In the genomic region with DNA sequence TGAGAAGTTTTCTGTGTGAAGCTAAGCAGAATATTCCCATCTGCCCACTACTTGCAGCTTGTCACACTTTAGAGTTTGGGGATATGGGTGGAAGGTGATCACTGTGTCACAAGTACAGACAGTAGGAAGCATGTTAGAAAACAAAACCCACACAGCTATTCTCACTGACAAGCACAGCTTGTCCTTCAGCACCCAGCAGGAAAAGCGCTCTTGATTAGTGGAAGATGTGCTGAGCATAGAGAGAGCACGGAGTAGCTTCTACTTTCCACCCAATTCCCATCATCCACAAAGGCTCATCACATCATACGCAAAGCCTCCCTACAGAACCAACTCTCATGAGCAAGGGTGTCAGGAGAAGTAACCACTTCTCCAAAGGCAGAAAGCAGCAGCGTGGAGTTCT, we compare ENCODE assay signal across 13 mouse cellular contexts. TPM values are rescaled to one million over a fixed set of nuclear protein-coding genes. Genes with fewer than 3 reads are reported as not detected.
DNase-seq lines count a peak whose midpoint lies in the region; ATAC-seq and TF ChIP-seq lines count a peak whose summit lies in the region.
"Had no signal": no experiment of that assay in that cellular context is flagged by ENCODE, and none has a peak within 500 bp of the region (broad histone marks: within the 10 kb centered on the region; RNA-seq: fewer than 3 reads in every experiment).

No protein-coding gene starts in this region.

- H3K27me3 ChIP-seq in intestine, embryonic 15.5 days (replicated peaks): peaks cover 22% of the 10 kb centered on the region
- H3K27me3 ChIP-seq in intestine, embryonic 16.5 days (replicated peaks; ENCODE audit: control insufficient read depth, insufficient read depth, low read length): peaks cover 19% of the 10 kb centered on the region
- peaks cover 7% of the 10 kb centered on the region for H3K27me3 ChIP-seq in embryonic facial prominence, embryonic 11.5 days (ENCODE audit: control insufficient read depth, insufficient read depth, low read length)
- no peaks in the 10 kb centered on the region for H3K27me3 ChIP-seq in forebrain, postnatal 0 days (ENCODE audit: insufficient read depth, low read length)
- no peaks in the 10 kb centered on the region for H3K27me3 ChIP-seq in midbrain, embryonic 15.5 days (replicated peaks)

- TF ChIP-seq CTCF in forebrain, postnatal 0 days (IDR thresholded peaks at IDR 0.05; ENCODE audit: low read depth): no peak

- no peak overlapping the region for H3K9ac ChIP-seq in intestine, embryonic 15.5 days
- H3K9ac ChIP-seq in intestine, embryonic 16.5 days (ENCODE audit: low read depth, low read length): no peak overlapping the region
- no peak overlapping the region for H3K9ac ChIP-seq in embryonic facial prominence, embryonic 11.5 days (replicated peaks; ENCODE audit: low read length)
- H3K9ac ChIP-seq in forebrain, postnatal 0 days: peak overlapping the region; percentile 87
- H3K9ac ChIP-seq in midbrain, embryonic 15.5 days: peak overlapping the region; percentile 93; the same call in 1 of the 2 replicates

- H3K9me3 ChIP-seq in intestine, embryonic 15.5 days: no peaks in the 10 kb centered on the region
- H3K9me3 ChIP-seq in intestine, embryonic 16.5 days (ENCODE audit: control insufficient read depth, low read length): no peaks in the 10 kb centered on the region
- H3K9me3 ChIP-seq in embryonic facial prominence, embryonic 11.5 days (replicated peaks; ENCODE audit: control insufficient read depth, low read length): no peaks in the 10 kb centered on the region
- no peaks in the 10 kb centered on the region for H3K9me3 ChIP-seq in forebrain, postnatal 0 days (ENCODE audit: low read length)
- no peaks in the 10 kb centered on the region for H3K9me3 ChIP-seq in midbrain, embryonic 15.5 days

- no peaks in the 10 kb centered on the region for H3K36me3 ChIP-seq in intestine, embryonic 15.5 days
- no peaks in the 10 kb centered on the region for H3K36me3 ChIP-seq in intestine, embryonic 16.5 days (ENCODE audit: control insufficient read depth, insufficient read depth, low read length)
- no peaks in the 10 kb centered on the region for H3K36me3 ChIP-seq in embryonic facial prominence, embryonic 11.5 days (replicated peaks; ENCODE audit: control insufficient read depth, insufficient read depth, low read depth, low read length)
- H3K36me3 ChIP-seq in forebrain, postnatal 0 days (ENCODE audit: insufficient read depth): no peaks in the 10 kb centered on the region
- no peaks in the 10 kb centered on the region for H3K36me3 ChIP-seq in midbrain, embryonic 15.5 days (replicated peaks)

- peaks cover 12% of the 10 kb centered on the region; the same call in 1 of the 2 replicates for H3K4me1 ChIP-seq in intestine, embryonic 15.5 days (replicated peaks)
- no peaks in the 10 kb centered on the region for H3K4me1 ChIP-seq in intestine, embryonic 16.5 days (ENCODE audit: control insufficient read depth, insufficient read depth, low read length)
- no peaks in the 10 kb centered on the region for H3K4me1 ChIP-seq in embryonic facial prominence, embryonic 11.5 days (ENCODE audit: control insufficient read depth, insufficient read depth, low read length)
- peaks cover 9% of the 10 kb centered on the region; the same call in 1 of the 2 replicates for H3K4me1 ChIP-seq in forebrain, postnatal 0 days (ENCODE audit: insufficient read depth)
- peaks cover 17% of the 10 kb centered on the region for H3K4me1 ChIP-seq in midbrain, embryonic 15.5 days

- H3K27ac ChIP-seq in intestine, embryonic 15.5 days: no peak overlapping the region
- no peak overlapping the region for H3K27ac ChIP-seq in intestine, embryonic 16.5 days (ENCODE audit: low read length)
- no peak overlapping the region for H3K27ac ChIP-seq in embryonic facial prominence, embryonic 11.5 days (replicated peaks; ENCODE audit: low read depth, low read length)
- H3K27ac ChIP-seq in forebrain, postnatal 0 days (ENCODE audit: low read depth, low read length): peak overlapping the region; percentile 92
- peak overlapping the region; percentile 95 for H3K27ac ChIP-seq in midbrain, embryonic 15.5 days

- peak overlapping the region; percentile 90 for H3K4me2 ChIP-seq in intestine, embryonic 15.5 days (replicated peaks)
- H3K4me2 ChIP-seq in intestine, embryonic 16.5 days (ENCODE audit: low read depth, low read length): no peak overlapping the region
- peak overlapping the region; percentile 95; the same call in 1 of the 2 replicates for H3K4me2 ChIP-seq in embryonic facial prominence, embryonic 11.5 days (ENCODE audit: low read depth, low read length)
- peak overlapping the region; percentile 71 for H3K4me2 ChIP-seq in forebrain, postnatal 0 days (ENCODE audit: low read depth)
- peak overlapping the region; percentile 60 for H3K4me2 ChIP-seq in midbrain, embryonic 15.5 days

- DNase-seq in embryonic facial prominence, embryonic 11.5 days (ENCODE audit: low spot score): no peak
- DNase-seq in forebrain, postnatal 0 days: peak; percentile 37
- no peak for DNase-seq in adrenal gland, postnatal 10 days
- DNase-seq in urinary bladder, postnatal 25 days (ENCODE audit: low spot score): no peak
- DNase-seq in urinary bladder, adult 18-20 months (ENCODE audit: low spot score in 2 of 2): no peak
- DNase-seq: cerebellum, adult 11 months; gastrocnemius, postnatal 25 days; right cerebral cortex, postnatal 4 days had no signal

- 66% methylated on average over 4 of the region's 4 CpGs for WGBS in intestine, embryonic 15.5 days
- 62% methylated on average over 4 of the region's 4 CpGs for WGBS in intestine, embryonic 16.5 days
- WGBS in embryonic facial prominence, embryonic 11.5 days: 59% methylated on average over 4 of the region's 4 CpGs
- 46% methylated on average over 4 of the region's 4 CpGs for WGBS in forebrain, postnatal 0 days
- WGBS in midbrain, embryonic 15.5 days: 53% methylated on average over 4 of the region's 4 CpGs

- ATAC-seq in intestine, embryonic 15.5 days: no peak
- ATAC-seq in intestine, embryonic 16.5 days: no peak
- ATAC-seq in embryonic facial prominence, embryonic 11.5 days (replicated peaks; ENCODE audit: insufficient number of reproducible peaks, low FRiP score, low TSS enrichment, low read depth): no peak
- ATAC-seq in forebrain, postnatal 0 days: no peak
- no peak for ATAC-seq in midbrain, embryonic 15.5 days (replicated peaks)

- peak overlapping the region; percentile 52; the same call in 1 of the 2 replicates for H3K4me3 ChIP-seq in intestine, embryonic 15.5 days (replicated peaks)
- no peak overlapping the region for H3K4me3 ChIP-seq in intestine, embryonic 16.5 days (ENCODE audit: low read length)
- H3K4me3 ChIP-seq in embryonic facial prominence, embryonic 11.5 days (ENCODE audit: low read depth, low read length): no peak overlapping the region
- peak overlapping the region; percentile 80 for H3K4me3 ChIP-seq in forebrain, postnatal 0 days (ENCODE audit: low read depth, low read length)
- peak overlapping the region; percentile 87 for H3K4me3 ChIP-seq in midbrain, embryonic 15.5 days

RNA-seq across cellular contexts. Expression of gene Zfp804a, which starts 1.4 kb away (rescaled TPM):
- polyA plus RNA-seq in intestine, embryonic 15.5 days (2015; fragmentation: Nextera tagmentation; extraction: Ambion mirVana): 2.5 and 3.4 TPM in 2 replicates
- polyA plus RNA-seq in intestine, embryonic 16.5 days (2015; fragmentation: Nextera tagmentation; extraction: Ambion mirVana): 1.7 and 1.8 TPM in 2 replicates
- polyA plus RNA-seq in embryonic facial prominence, embryonic 11.5 days (2014; fragmentation: Nextera tagmentation; extraction: Ambion mirVana): 0.91 and 0.93 TPM in 2 replicates
- total RNA-seq in forebrain, postnatal 0 days (2014; rRNA removed): 10.5 and 14.7 TPM in 2 replicates
- polyA plus RNA-seq in forebrain, postnatal 0 days (2015; fragmentation: Nextera tagmentation; extraction: Ambion mirVana): 8.7 and 12.9 TPM in 2 replicates
- polyA plus RNA-seq in midbrain, embryonic 15.5 days (2015; fragmentation: Nextera tagmentation; extraction: Ambion mirVana): 8.3 and 9.7 TPM in 2 replicates
- total RNA-seq in adrenal gland, postnatal 10 days (2021): 1 to 10 TPM in 1 of 2 experiments, under 1 TPM in 1; 0.72 to 1.5 TPM
- total RNA-seq: gastrocnemius, postnatal 25 days; liver, adult 2 months; MEL had no signal
- polyA plus RNA-seq: liver, adult 2 months had no signal

Comparison
In these comparisons a context has a peak if more than half of its experiments do, and no peak if none do; other contexts are left out.
1. H3K4me3 ChIP-seq: peak in intestine, embryonic 15.5 days (single experiment), forebrain, postnatal 0 days (single experiment) and midbrain, embryonic 15.5 days (single experiment); none in intestine, embryonic 16.5 days (single experiment) and embryonic facial prominence, embryonic 11.5 days (single experiment).
2. H3K27ac ChIP-seq: peak in forebrain, postnatal 0 days (single experiment) and midbrain, embryonic 15.5 days (single experiment); none in intestine, embryonic 15.5 days (single experiment), intestine, embryonic 16.5 days (single experiment) and embryonic facial prominence, embryonic 11.5 days (single experiment).
3. H3K9ac ChIP-seq: peak in forebrain, postnatal 0 days (single experiment) and midbrain, embryonic 15.5 days (single experiment); none in intestine, embryonic 15.5 days (single experiment), intestine, embryonic 16.5 days (single experiment) and embryonic facial prominence, embryonic 11.5 days (single experiment).